Mouse (Mus musculus) kidney, adult 2 months (tissue): ENCODE data around the gene Serpinb9.

Source experiments
- CTCF ChIP-seq: fragments of 200-500 bp; conservative IDR thresholded peaks from 2 replicates; pipeline ENCODE4 v1.5.1; 2011; ENCODE audit warnings: low read depth, mild to moderate bottlenecking, control low read depth, low read length, moderate library complexity, mixed read lengths; ENCODE audit not compliant: insufficient read depth, insufficient read length
- POLR2A ChIP-seq: fragments of 200-500 bp; IDR thresholded peaks from one replicate; pipeline ENCODE4 v1.6.1; 2011; ENCODE audit warnings: low read depth, low read length, control low read depth

DNA sequence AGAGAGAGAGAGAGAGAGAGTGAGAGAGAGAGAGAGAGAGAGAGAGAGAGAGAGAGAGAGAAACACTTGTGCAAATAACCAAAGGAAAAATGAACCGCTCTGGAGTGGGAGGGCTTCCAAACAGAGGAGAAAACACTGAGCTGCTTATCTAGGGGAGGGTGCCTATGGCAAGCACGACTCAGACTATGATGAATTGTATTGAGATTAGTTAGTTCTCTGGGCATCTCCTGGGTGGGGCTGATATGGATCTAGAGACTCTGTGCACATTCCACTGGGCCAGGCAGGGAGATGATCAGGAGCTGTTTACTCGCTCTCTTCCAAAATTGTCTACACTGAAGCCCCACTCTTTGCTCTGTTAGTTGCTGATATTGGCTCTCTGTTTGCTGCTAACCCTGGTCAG, 48.6 kb downstream of the Serpinb9 start:
- TF ChIP-seq POLR2A (no peak), CTCF (no peak)
